Mouse (Mus musculus): ENCODE measurements at regions not wholly inside any gene's neighbourhood (a gene's known extent, or its start where the extent isn't known, plus 50 kb on each side); places are given as distances from the start of the nearest gene placed in this dataset.
A peak's percentile ranks its signal among the peaks of the same experiment; 100 is the strongest.

GRCm38 (mm10) chr1:90280227-90280626 lies 76.4 kb downstream of the Ackr3 start:
- no peak for ATAC-seq (ENCODE audit: low FRiP score, low read depth)
- Histone ChIP-seq H3K9ac (replicated peaks) (no peak overlapping the region), H3K27me3 (no peaks in the 10 kb centered on the region), H3K36me3 (no peaks in the 10 kb centered on the region), H3K9me3 (no peaks in the 10 kb centered on the region), H3K4me1 (peaks cover 24% of the 10 kb centered on the region), H3K4me2 (replicated peaks) (no peak overlapping the region), H3K27ac (replicated peaks) (no peak overlapping the region), H3K4me3 (no peak overlapping the region)
- WGBS = 61% methylated on average over 8 of the region's 8 CpGs

GRCm38 (mm10) chr1:90281255-90281654 lies 77.5 kb downstream of the Ackr3 start:
- ATAC-seq (ENCODE audit: low FRiP score, low read depth) = no peak
- no peak overlapping the region for H3K4me2 ChIP-seq (replicated peaks)
- no peaks in the 10 kb centered on the region for H3K27me3 ChIP-seq
- H3K4me1 ChIP-seq = peaks cover 30% of the 10 kb centered on the region
- no peaks in the 10 kb centered on the region for H3K36me3 ChIP-seq
- WGBS = 89% methylated on average over 1 of the region's 1 CpGs
- no peak overlapping the region for H3K9ac ChIP-seq (replicated peaks)
- no peaks in the 10 kb centered on the region for H3K9me3 ChIP-seq
- no peak overlapping the region for H3K4me3 ChIP-seq
- no peak overlapping the region for H3K27ac ChIP-seq (replicated peaks)

GRCm38 (mm10) chr1:90281956-90282355 lies 78.2 kb downstream of the Ackr3 start:
- Histone ChIP-seq H3K27ac (replicated peaks) (no peak overlapping the region), H3K4me3 (no peak overlapping the region), H3K36me3 (no peaks in the 10 kb centered on the region), H3K4me2 (replicated peaks) (no peak overlapping the region), H3K9ac (replicated peaks) (no peak overlapping the region), H3K9me3 (no peaks in the 10 kb centered on the region), H3K4me1 (peaks cover 30% of the 10 kb centered on the region), H3K27me3 (no peaks in the 10 kb centered on the region)
- WGBS = 86% methylated on average over 6 of the region's 6 CpGs
- no peak for ATAC-seq (ENCODE audit: low FRiP score, low read depth)

- H3K4me3 ChIP-seq = no peak overlapping the region
- ATAC-seq (ENCODE audit: low FRiP score, low read depth) = no peak
- H3K4me1 ChIP-seq = peaks cover 30% of the 10 kb centered on the region
- 0 out of 2 replicates have a peak, but pooled peaks cover 1% of the 10 kb centered on the region for H3K27me3 ChIP-seq
- H3K36me3 ChIP-seq = no peaks in the 10 kb centered on the region
- no peak overlapping the region for H3K4me2 ChIP-seq (replicated peaks)
- H3K9ac ChIP-seq (replicated peaks) = no peak overlapping the region
- no peak overlapping the region for H3K27ac ChIP-seq (replicated peaks)
- no peaks in the 10 kb centered on the region for H3K9me3 ChIP-seq
- WGBS = 85% methylated on average over 8 of the region's 8 CpGs
Measured at GRCm38 (mm10) chr1:90282367-90282766, 78.6 kb downstream of the Ackr3 start.

- no peak overlapping the region for H3K27ac ChIP-seq (replicated peaks)
Measured at GRCm38 (mm10) chr1:90283176-90283775, 79.5 kb downstream of the Ackr3 start.

GRCm38 (mm10) chr1:90283912-90284636 lies 80.3 kb downstream of the Ackr3 start:
- Histone ChIP-seq H3K4me3 (no peak overlapping the region), H3K27me3 (peaks cover 10% of the 10 kb centered on the region), H3K36me3 (no peaks in the 10 kb centered on the region), H3K4me2 (replicated peaks) (no peak overlapping the region), H3K9ac (replicated peaks) (no peak overlapping the region), H3K4me1 (peaks cover 30% of the 10 kb centered on the region), H3K27ac (replicated peaks) (0 out of 2 replicates have a peak overlapping the region, but pooled peaks have one; percentile 5), H3K9me3 (no peaks in the 10 kb centered on the region)
- ATAC-seq (ENCODE audit: low FRiP score, low read depth) = no peak
- 64% methylated on average over 6 of the region's 6 CpGs for WGBS

More at GRCm38 (mm10) chr1:90283176-90283775, 79.5 kb downstream of the Ackr3 start:
- H3K27me3 ChIP-seq = 0 out of 2 replicates have a peak, but pooled peaks cover 5% of the 10 kb centered on the region
- no peak for ATAC-seq (ENCODE audit: low FRiP score, low read depth)
- peaks cover 30% of the 10 kb centered on the region for H3K4me1 ChIP-seq
- no peak overlapping the region for H3K4me3 ChIP-seq
- no peaks in the 10 kb centered on the region for H3K36me3 ChIP-seq
- no peak overlapping the region for H3K4me2 ChIP-seq (replicated peaks)
- WGBS = 34% methylated on average over 11 of the region's 11 CpGs
- no peaks in the 10 kb centered on the region for H3K9me3 ChIP-seq
- H3K9ac ChIP-seq (replicated peaks) = no peak overlapping the region

GRCm38 (mm10) chr1:90285318-90285717 lies 81.5 kb downstream of the Ackr3 start:
- ATAC-seq (ENCODE audit: low FRiP score, low read depth) = no peak
- peaks cover 10% of the 10 kb centered on the region for H3K27me3 ChIP-seq
- no peak overlapping the region for H3K9ac ChIP-seq (replicated peaks)
- no peaks in the 10 kb centered on the region for H3K9me3 ChIP-seq
- no peak overlapping the region for H3K4me3 ChIP-seq
- H3K27ac ChIP-seq (replicated peaks) = 0 out of 2 replicates have a peak overlapping the region, but pooled peaks have one; percentile 35
- H3K4me1 ChIP-seq = peaks cover 43% of the 10 kb centered on the region
- H3K36me3 ChIP-seq = no peaks in the 10 kb centered on the region
- 45% methylated on average over 4 of the region's 4 CpGs for WGBS
- no peak overlapping the region for H3K4me2 ChIP-seq (replicated peaks)

- 80% methylated on average over 3 of the region's 3 CpGs for WGBS
- Histone ChIP-seq H3K4me2 (replicated peaks) (no peak overlapping the region), H3K27me3 (peaks cover 10% of the 10 kb centered on the region), H3K9ac (replicated peaks) (no peak overlapping the region), H3K27ac (replicated peaks) (no peak overlapping the region), H3K36me3 (no peaks in the 10 kb centered on the region), H3K4me1 (peaks cover 49% of the 10 kb centered on the region), H3K4me3 (no peak overlapping the region), H3K9me3 (no peaks in the 10 kb centered on the region)
- no peak for ATAC-seq (ENCODE audit: low FRiP score, low read depth)
Measured at GRCm38 (mm10) chr1:90287251-90287650, 83.5 kb downstream of the Ackr3 start.

GRCm38 (mm10) chr1:90288892-90289731 lies 85.3 kb downstream of the Ackr3 start:
- Histone ChIP-seq H3K4me3 (no peak overlapping the region), H3K27ac (replicated peaks) (peak overlapping the region; percentile 75), H3K4me2 (replicated peaks) (no peak overlapping the region), H3K36me3 (no peaks in the 10 kb centered on the region), H3K9me3 (no peaks in the 10 kb centered on the region), H3K27me3 (peaks cover 10% of the 10 kb centered on the region), H3K9ac (replicated peaks) (no peak overlapping the region), H3K4me1 (peaks cover 36% of the 10 kb centered on the region)
- peak; percentile 48; the same call in 1 of the 2 replicates for ATAC-seq (ENCODE audit: low FRiP score, low read depth)
- WGBS = 48% methylated on average over 8 of the region's 8 CpGs

GRCm38 (mm10) chr1:90289732-90290215 lies 86.0 kb downstream of the Ackr3 start:
- peak; percentile 14; the same call in 1 of the 2 replicates for ATAC-seq (ENCODE audit: low FRiP score, low read depth)
- no peak overlapping the region; the same call in 1 of the 2 replicates for H3K9ac ChIP-seq (replicated peaks)

GRCm38 (mm10) chr1:90290428-90291197 lies 86.8 kb downstream of the Ackr3 start:
- Histone ChIP-seq H3K27me3 (peaks cover 10% of the 10 kb centered on the region), H3K9ac (replicated peaks) (no peak overlapping the region), H3K4me2 (replicated peaks) (0 out of 2 replicates have a peak overlapping the region, but pooled peaks have one; percentile 1), H3K4me3 (no peak overlapping the region), H3K4me1 (peaks cover 21% of the 10 kb centered on the region), H3K27ac (replicated peaks) (peak overlapping the region; percentile 75), H3K36me3 (no peaks in the 10 kb centered on the region), H3K9me3 (no peaks in the 10 kb centered on the region)
- peak; percentile 71 for ATAC-seq (ENCODE audit: low FRiP score, low read depth)
- 20% methylated on average over 7 of the region's 7 CpGs for WGBS

More at GRCm38 (mm10) chr1:90289732-90290215, 86.0 kb downstream of the Ackr3 start:
- WGBS = 9% methylated on average over 6 of the region's 6 CpGs
- no peak overlapping the region for H3K4me3 ChIP-seq
- peak overlapping the region; percentile 75 for H3K27ac ChIP-seq (replicated peaks)
- H3K4me1 ChIP-seq = peaks cover 30% of the 10 kb centered on the region
- H3K4me2 ChIP-seq (replicated peaks) = peak overlapping the region; percentile 1; the same call in 1 of the 2 replicates
- H3K9me3 ChIP-seq = no peaks in the 10 kb centered on the region
- no peaks in the 10 kb centered on the region for H3K36me3 ChIP-seq
- peaks cover 10% of the 10 kb centered on the region for H3K27me3 ChIP-seq

All from midbrain, embryonic 12.5 days (tissue).